Mouse (Mus musculus) embryonic facial prominence, embryonic 12.5 days (tissue): ENCODE results near the gene Sh2b1. TPM values are rescaled to one million over a fixed set of nuclear protein-coding genes. Genes with fewer than 3 reads are reported as not detected.

ENCODE experiments used
- ATAC-seq: fragments of 200-750 bp; cut with Nextera tagmentation; 2 replicates; pipeline ENCODE4 v1.8.0; 2017; ENCODE audit not compliant: insufficient number of reproducible peaks, insufficient read depth, low FRiP score, low TSS enrichment
- H3K27ac ChIP-seq: fragments of 300-500 bp; sonication (generic); 2 replicates; pipeline ENCODE4 v1.5.1; 2016; ENCODE audit warnings: mild to moderate bottlenecking
- H3K27me3 ChIP-seq: fragments of 300-500 bp; sonication (generic); 2 replicates; pipeline ENCODE4 v1.6.1; 2016; ENCODE audit warnings: mild to moderate bottlenecking, moderate library complexity
- H3K36me3 ChIP-seq: fragments of 300-500 bp; sonication (generic); 2 replicates; pipeline ENCODE4 v1.6.1; 2016; ENCODE audit warnings: mild to moderate bottlenecking
- H3K4me1 ChIP-seq: fragments of 300-500 bp; sonication (generic); 2 replicates; pipeline ENCODE4 v1.6.1; 2016
- H3K4me2 ChIP-seq: fragments of 300-500 bp; sonication (generic); replicated peaks from 2 replicates; pipeline ENCODE4 v1.6.1; 2016; ENCODE audit warnings: mild to moderate bottlenecking, moderate library complexity
- H3K4me3 ChIP-seq: fragments of 300-500 bp; sonication (generic); 2 replicates; pipeline ENCODE4 v1.5.1; 2016; ENCODE audit warnings: mild to moderate bottlenecking
- H3K9ac ChIP-seq: fragments of 300-500 bp; sonication (generic); 2 replicates; pipeline ENCODE4 v1.6.1; 2016; ENCODE audit warnings: mild to moderate bottlenecking, moderate library complexity
- H3K9me3 ChIP-seq: fragments of 300-500 bp; sonication (generic); 2 replicates; pipeline ENCODE4 v1.6.1; 2016; ENCODE audit warnings: mild to moderate bottlenecking, moderate library complexity
- WGBS: fragments of 180-500 bp; shearing (Covaris S2); methylation state at CpG from one replicate; pipeline ENCODE4 v1.1.7; 2016; 5-methylcytosine and 5-hydroxymethylcytosine counted together
- polyA plus RNA-seq: library from polyadenylated mRNA; unstranded; fragments of >200 nt; fragmentation: Nextera tagmentation; extraction: Ambion mirVana; gene quantifications from 2 replicates; pipeline ENCODE4 v1.2.1, GENCODE M21; 2016

The Sh2b1 gene
- polyA plus RNA-seq, 1 experiment from 2014 or later = 60.2 TPM

- H3K9me3 ChIP-seq = no peaks in the 10 kb centered on the region
- peaks cover 3% of the 10 kb centered on the region for H3K36me3 ChIP-seq
- 26% methylated on average over 15 of the region's 15 CpGs for WGBS
- H3K4me2 ChIP-seq = peak overlapping the region; percentile 79
- H3K27ac ChIP-seq = peak overlapping the region; percentile 91; the same call in 1 of the 2 replicates
- no peak for ATAC-seq
- peak overlapping the region; percentile 70 for H3K4me3 ChIP-seq
- H3K4me1 ChIP-seq = peaks cover 12% of the 10 kb centered on the region
- no peaks in the 10 kb centered on the region for H3K27me3 ChIP-seq
- peak overlapping the region; percentile 86 for H3K9ac ChIP-seq
Measured at GRCm38 (mm10) chr7:126429503-126429898, 45.7 kb downstream of the Sh2b1 start.

GRCm38 (mm10) chr7:126428631-126429502 is 46.4 kb downstream of the Sh2b1 start, which contains the start of gene Rabep2:
Gene Rabep2, plus strand, starts transcription at chr7:126428759.
- Histone ChIP-seq H3K4me1 (peaks cover 12% of the 10 kb centered on the region), H3K27me3 (no peaks in the 10 kb centered on the region), H3K27ac (peak within 1 kb of the TSS; percentile 91), H3K9me3 (no peaks in the 10 kb centered on the region), H3K36me3 (peaks cover 3% of the 10 kb centered on the region), H3K4me3 (peak within 1 kb of the TSS; percentile 70), H3K4me2 (peak within 1 kb of the TSS; percentile 79), H3K9ac (peak within 1 kb of the TSS; percentile 86)
- ATAC-seq = peak; percentile 83
- under 1% methylated on average over 82 of the region's 82 CpGs for WGBS

DNA sequence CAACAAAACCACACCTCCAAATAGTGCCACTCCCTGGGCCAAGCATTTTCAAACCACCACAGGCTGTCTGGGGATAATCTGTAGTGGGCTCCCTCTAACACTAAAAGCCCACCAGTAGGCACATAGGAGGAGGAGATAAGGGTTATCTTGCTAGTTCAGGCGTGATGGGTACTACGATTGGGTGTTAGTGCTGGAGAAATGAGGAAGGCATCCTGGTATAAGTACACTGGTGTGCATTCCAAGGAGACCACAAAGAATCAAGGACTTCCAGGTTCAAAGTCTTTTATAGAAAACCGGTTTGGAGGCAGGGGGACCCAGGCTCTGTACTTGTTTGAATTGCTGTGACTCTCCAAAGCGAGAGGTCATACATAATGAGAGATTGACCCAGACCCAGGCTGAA is 47.1 kb downstream of the Sh2b1 start:
- Histone ChIP-seq H3K4me2 (peak overlapping the region; percentile 79), H3K27ac (peak overlapping the region; percentile 91), H3K36me3 (peaks cover 3% of the 10 kb centered on the region), H3K9me3 (no peaks in the 10 kb centered on the region), H3K27me3 (no peaks in the 10 kb centered on the region), H3K4me1 (peaks cover 12% of the 10 kb centered on the region), H3K4me3 (peak overlapping the region; percentile 70), H3K9ac (peak overlapping the region; percentile 86)
- no peak; the same call in 1 of the 2 replicates for ATAC-seq
- 29% methylated on average over 4 of the region's 4 CpGs for WGBS

DNA sequence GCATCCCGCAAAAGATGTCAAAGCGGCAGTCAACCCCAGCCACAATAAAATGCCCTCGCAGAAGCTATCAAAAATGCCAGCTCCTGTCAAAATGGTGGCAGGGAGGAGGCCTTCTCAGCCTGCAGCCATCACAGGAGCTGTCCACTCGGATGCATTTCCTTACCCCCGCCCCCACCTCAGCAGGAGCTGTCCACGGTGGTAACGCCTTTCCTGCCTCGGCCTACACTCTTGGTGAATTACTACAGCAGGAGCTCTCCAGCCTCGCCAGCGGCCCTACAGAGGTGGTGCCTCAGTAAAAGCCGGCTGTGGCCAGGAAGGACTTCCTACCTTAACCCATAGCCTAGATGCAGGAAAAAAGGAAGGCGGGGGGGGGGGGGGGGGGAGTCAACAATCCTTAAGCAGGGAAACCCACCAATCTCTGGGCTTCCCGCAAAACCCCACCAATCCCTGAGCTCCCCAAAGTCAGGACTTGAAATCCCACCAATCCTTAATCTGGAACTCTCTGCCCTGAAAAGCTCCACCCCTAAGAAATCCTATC is 47.8 kb downstream of the Sh2b1 start:
- Histone ChIP-seq H3K4me1 (peaks cover 12% of the 10 kb centered on the region), H3K27me3 (no peaks in the 10 kb centered on the region), H3K4me3 (no peak overlapping the region), H3K9me3 (no peaks in the 10 kb centered on the region), H3K27ac (no peak overlapping the region), H3K9ac (no peak overlapping the region), H3K36me3 (no peaks in the 10 kb centered on the region; the same call in 1 of the 2 replicates), H3K4me2 (peak overlapping the region; percentile 79; the same call in 1 of the 2 replicates)
- ATAC-seq = no peak
- 51% methylated on average over 12 of the region's 13 CpGs for WGBS

GRCm38 (mm10) chr7:126424161-126424560 is 51.1 kb downstream of the Sh2b1 start:
- Histone ChIP-seq H3K9me3 (no peaks in the 10 kb centered on the region), H3K9ac (no peak overlapping the region), H3K4me3 (no peak overlapping the region), H3K36me3 (no peaks in the 10 kb centered on the region), H3K4me2 (no peak overlapping the region), H3K27me3 (no peaks in the 10 kb centered on the region), H3K27ac (no peak overlapping the region), H3K4me1 (peaks cover 7% of the 10 kb centered on the region; the same call in 1 of the 2 replicates)
- 77% methylated on average over 6 of the region's 6 CpGs for WGBS
- ATAC-seq = no peak

DNA sequence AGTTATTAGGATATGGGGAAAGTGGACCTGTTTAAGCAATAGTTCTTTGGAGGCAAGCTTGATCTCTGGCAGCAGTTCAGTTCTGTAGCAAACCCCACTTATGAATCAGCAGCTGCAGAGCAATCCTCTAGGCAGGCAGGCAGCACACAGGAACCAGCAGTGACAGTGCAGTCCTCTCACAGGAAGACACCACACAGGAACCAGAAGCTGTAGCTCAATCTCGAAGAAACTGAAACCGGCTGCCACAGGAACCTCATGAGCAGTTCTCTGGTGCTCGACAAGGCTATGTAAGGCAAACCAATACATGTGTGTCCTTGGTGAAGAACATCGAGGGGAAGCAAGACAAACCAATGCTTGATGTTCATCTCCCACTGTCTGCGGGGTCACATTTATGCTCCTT is 53.5 kb downstream of the Sh2b1 start:
- Histone ChIP-seq H3K4me1 (no peaks in the 10 kb centered on the region), H3K9me3 (no peaks in the 10 kb centered on the region), H3K36me3 (no peaks in the 10 kb centered on the region), H3K27ac (no peak overlapping the region), H3K27me3 (no peaks in the 10 kb centered on the region), H3K4me2 (no peak overlapping the region), H3K9ac (no peak overlapping the region), H3K4me3 (no peak overlapping the region)
- WGBS = 88% methylated on average over 5 of the region's 5 CpGs
- no peak for ATAC-seq

- Histone ChIP-seq H3K9ac (no peak overlapping the region), H3K9me3 (no peaks in the 10 kb centered on the region), H3K4me2 (no peak overlapping the region), H3K27ac (no peak overlapping the region), H3K36me3 (no peaks in the 10 kb centered on the region), H3K4me3 (no peak overlapping the region), H3K27me3 (no peaks in the 10 kb centered on the region), H3K4me1 (no peaks in the 10 kb centered on the region)
- WGBS = 73% methylated on average over 3 of the region's 3 CpGs
- no peak for ATAC-seq
Measured at GRCm38 (mm10) chr7:126418496-126418895, 56.7 kb downstream of the Sh2b1 start.

DNA sequence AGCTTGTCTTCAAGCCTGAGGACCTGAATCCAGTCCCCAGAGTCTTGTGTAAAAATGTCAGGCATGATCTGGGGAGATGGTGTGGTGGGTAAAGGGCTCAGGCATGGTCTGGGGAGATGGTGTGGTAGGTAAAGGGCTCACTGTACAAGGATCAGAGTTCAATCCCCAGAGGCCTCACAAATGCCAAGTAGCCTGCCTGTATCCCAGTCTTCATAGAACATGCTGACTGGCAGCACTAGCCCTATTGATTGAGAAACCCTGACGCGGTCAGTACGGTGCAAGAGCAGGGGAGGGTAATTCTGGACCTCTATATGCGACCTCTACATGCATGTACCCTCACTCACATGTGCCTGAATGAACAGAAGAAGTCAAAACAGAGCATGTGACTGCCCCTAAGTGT is 57.6 kb downstream of the Sh2b1 start:
- H3K4me3 ChIP-seq = no peak overlapping the region
- no peak overlapping the region for H3K27ac ChIP-seq
- H3K36me3 ChIP-seq = no peaks in the 10 kb centered on the region
- H3K4me2 ChIP-seq = no peak overlapping the region
- WGBS = 84% methylated on average over 4 of the region's 4 CpGs
- no peak for ATAC-seq
- H3K4me1 ChIP-seq = no peaks in the 10 kb centered on the region
- no peaks in the 10 kb centered on the region for H3K27me3 ChIP-seq
- H3K9ac ChIP-seq = no peak overlapping the region
- H3K9me3 ChIP-seq = no peaks in the 10 kb centered on the region

- H3K36me3 ChIP-seq = no peaks in the 10 kb centered on the region
- H3K9me3 ChIP-seq = no peaks in the 10 kb centered on the region
- no peak overlapping the region for H3K9ac ChIP-seq
- H3K27ac ChIP-seq = no peak overlapping the region
- no peaks in the 10 kb centered on the region for H3K4me1 ChIP-seq
- no peak for ATAC-seq
- no peak overlapping the region for H3K4me3 ChIP-seq
- WGBS = 35% methylated on average over 8 of the region's 8 CpGs
- H3K27me3 ChIP-seq = no peaks in the 10 kb centered on the region
- H3K4me2 ChIP-seq = no peak overlapping the region
Measured at GRCm38 (mm10) chr7:126417045-126417444, 58.2 kb downstream of the Sh2b1 start.

Other genes with a start within 250 kb of the Sh2b1 start
- 130 and 138 TPM in 2 replicates for gene Sbk1, start 202.8 kb downstream of the Sh2b1 start, polyA plus RNA-seq
- 2.8 and 3.3 TPM in 2 replicates for gene Lat, start 105.9 kb downstream of the Sh2b1 start, polyA plus RNA-seq
- 64.9 and 68.9 TPM in 2 replicates for gene Spns1, start 98.0 kb downstream of the Sh2b1 start, polyA plus RNA-seq
- gene Nfatc2ip, start 78.7 kb downstream of the Sh2b1 start, polyA plus RNA-seq = 3.1 and 3.2 TPM in 2 replicates
- not detected in 2 replicates for gene Cd19, start 60.5 kb downstream of the Sh2b1 start, polyA plus RNA-seq
- gene Rabep2, start 46.7 kb downstream of the Sh2b1 start, polyA plus RNA-seq = 35.3 and 36.7 TPM in 2 replicates
- 22.3 and 26.8 TPM in 2 replicates for gene Atp2a1, start 12.3 kb downstream of the Sh2b1 start, polyA plus RNA-seq
- gene Tufm, start 11.9 kb upstream of the Sh2b1 start, polyA plus RNA-seq = 138 and 141 TPM in 2 replicates
- 62.9 and 64.0 TPM in 2 replicates for gene Atxn2l, start 28.0 kb upstream of the Sh2b1 start, polyA plus RNA-seq
- gene Eif3c, start 91.0 kb upstream of the Sh2b1 start, polyA plus RNA-seq = 186 and 200 TPM in 2 replicates
- gene Apobr, start 109.5 kb upstream of the Sh2b1 start, polyA plus RNA-seq = 0.59 and 0.96 TPM in 2 replicates
- 33.3 and 34.4 TPM in 2 replicates for gene Cln3, start 110.4 kb upstream of the Sh2b1 start, polyA plus RNA-seq
- not detected in 2 replicates for gene Il27, start 119.5 kb upstream of the Sh2b1 start, polyA plus RNA-seq
- gene Nupr1, start 155.4 kb upstream of the Sh2b1 start, polyA plus RNA-seq = 4.3 and 5.6 TPM in 2 replicates
- 43.6 and 48.2 TPM in 2 replicates for gene Sgf29, start 173.9 kb upstream of the Sh2b1 start, polyA plus RNA-seq
- gene Sult1a1, start 201.0 kb upstream of the Sh2b1 start, polyA plus RNA-seq = 0.97 and 1.6 TPM in 2 replicates
- gene Bola2, start 220.0 kb upstream of the Sh2b1 start, polyA plus RNA-seq = 138 and 141 TPM in 2 replicates
- 13.4 and 13.5 TPM in 2 replicates for gene Slx1b, start 220.4 kb upstream of the Sh2b1 start, polyA plus RNA-seq
- gene Coro1a, start 232.4 kb upstream of the Sh2b1 start, polyA plus RNA-seq = 37.8 and 39.0 TPM in 2 replicates